Mouse (Mus musculus) left cerebral cortex, adult 8-10 months (tissue): ENCODE measurements around the gene Sez6l. TPM values are rescaled to one million over a fixed set of nuclear protein-coding genes. Genes with fewer than 3 reads are reported as not detected.

Experiments
- DNase-seq, 2 experiments: peaks; one replicate each; pipeline ENCODE4 v3.0.0; 2022; ENCODE audit warnings: low spot score in 2 of 2
- total RNA-seq, 4 experiments: library from RNA; stranded (reverse); gene quantifications; 2 replicates each; pipeline ENCODE4 v1.2.4; 2022

Sez6l gene
- total RNA-seq, 4 experiments from 2014 or later = 133 to 138 (median 136) TPM

DNA sequence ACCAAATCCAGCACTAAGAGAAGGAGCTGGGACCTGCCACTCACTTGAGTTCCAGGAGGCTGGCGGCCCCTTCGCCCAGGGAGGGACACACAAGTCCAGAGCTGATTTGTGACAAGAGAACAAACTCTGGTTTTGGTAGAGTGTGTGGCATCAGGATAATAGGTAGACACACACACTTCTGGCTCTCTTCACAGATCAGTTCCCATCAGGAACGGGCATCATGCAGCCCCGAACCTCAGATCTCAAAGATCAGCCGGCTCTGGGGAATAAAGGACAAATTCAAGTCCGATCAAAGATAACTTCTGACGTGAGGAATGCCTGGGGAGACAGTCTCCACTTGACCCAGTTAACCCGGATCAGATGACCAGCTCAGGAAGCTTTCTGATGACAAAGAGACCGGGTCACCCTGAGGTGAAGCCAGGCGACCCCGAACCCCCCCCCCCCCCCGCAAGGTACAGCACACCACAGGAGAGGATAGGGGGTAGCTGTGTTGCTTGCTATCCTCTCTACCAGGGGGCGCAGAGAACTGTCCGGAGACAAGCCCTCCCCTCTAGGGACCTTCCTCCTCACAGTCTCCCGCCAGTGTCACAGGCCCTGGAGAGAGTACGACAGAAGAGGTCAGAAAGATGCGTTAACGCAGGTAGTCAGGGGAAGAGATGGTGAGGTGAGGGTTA is 183.1 kb downstream of the Sez6l start:
- DNase-seq = no peak

DNA sequence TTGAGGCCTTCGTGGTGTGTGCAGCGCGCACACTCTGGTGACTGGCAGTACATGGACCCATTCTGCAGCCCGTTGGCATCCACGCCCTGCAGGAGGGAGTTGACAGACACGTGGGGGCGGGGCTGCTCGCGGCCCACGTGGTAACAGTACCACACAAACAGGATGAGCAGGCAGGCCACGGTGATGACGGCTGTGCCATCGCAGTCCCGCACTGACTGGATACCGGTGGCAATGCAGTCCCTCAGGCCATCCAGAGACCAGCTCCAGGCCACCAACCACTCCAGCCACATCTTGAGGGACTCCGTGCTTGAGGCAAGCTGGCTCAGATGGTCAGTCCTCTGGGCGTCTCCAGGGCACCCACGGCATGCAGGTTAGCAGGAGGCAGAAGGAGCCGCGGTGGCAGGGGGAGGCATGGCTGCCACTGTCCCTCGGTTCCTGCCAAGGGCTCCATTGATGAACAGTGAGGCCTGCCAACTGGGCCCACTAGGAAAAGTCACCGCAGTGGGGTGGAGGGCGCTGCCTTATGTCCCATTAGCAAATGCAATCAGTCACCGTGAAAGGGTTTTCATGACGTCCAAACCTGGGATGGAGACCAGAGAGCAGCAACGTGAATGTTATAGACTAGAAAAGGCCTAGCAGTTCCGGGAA is 185.2 kb downstream of the Sez6l start:
- DNase-seq = no peak

DNA sequence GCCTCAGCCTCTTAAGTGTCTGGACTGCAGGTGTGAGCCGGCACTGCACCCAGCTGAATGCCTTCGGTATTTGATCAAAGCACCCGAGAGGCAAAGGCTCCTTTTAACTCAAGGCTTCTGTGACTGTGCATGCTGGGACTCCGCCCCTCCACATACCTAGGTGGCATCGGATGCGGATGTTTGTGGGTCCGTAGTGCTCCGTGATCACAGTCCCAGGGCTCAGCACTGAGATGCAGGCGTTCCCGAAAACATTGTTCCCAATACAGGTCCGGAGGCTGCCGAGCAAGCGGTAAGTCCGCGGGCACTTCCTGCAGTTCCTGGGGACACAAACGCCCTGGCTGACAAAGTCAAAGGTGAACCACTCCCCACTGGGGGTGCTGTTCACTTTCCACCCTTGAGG is 186.0 kb downstream of the Sez6l start:
- DNase-seq = no peak

DNA sequence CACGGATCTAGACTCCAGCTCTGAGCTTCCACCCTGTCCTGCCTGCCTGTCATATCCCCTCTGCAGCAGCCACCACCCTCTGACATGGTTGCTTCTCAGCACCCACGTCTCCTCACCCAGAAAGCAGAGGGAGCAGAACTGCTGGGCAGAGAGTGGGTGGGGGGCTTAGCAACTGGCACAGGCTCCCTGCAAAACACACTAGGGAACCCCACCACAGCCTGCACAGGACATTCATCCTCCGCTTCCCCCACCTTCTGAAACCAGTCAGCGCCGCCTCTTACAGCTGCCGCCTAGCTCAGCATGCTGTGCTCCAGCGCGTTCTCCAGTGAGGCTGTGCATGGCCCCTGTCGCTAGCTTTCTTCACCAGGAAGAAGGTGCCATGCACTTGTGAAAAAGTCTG is 187.6 kb downstream of the Sez6l start:
- no peak for DNase-seq

DNA sequence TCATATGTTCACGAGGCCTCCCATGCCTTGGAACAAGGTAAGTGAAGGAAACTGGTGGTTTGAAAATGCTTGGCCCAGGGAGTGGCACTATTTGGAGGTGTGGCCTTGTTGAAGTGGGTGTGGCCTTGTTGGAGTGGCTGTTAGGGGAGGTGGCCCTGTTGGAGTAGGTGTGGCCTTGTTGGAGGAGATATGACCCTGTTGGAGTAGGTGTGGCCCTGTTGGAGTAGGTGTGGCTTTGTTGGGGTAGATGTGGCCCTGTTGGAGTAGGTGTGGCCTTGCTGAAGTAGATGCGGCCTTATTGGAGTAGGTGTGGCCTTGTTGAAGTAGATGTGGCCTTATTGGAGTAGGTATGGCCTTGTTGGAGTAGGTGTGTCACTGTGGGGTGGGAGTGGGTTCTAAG is 191.0 kb downstream of the Sez6l start:
- no peak for DNase-seq

DNA sequence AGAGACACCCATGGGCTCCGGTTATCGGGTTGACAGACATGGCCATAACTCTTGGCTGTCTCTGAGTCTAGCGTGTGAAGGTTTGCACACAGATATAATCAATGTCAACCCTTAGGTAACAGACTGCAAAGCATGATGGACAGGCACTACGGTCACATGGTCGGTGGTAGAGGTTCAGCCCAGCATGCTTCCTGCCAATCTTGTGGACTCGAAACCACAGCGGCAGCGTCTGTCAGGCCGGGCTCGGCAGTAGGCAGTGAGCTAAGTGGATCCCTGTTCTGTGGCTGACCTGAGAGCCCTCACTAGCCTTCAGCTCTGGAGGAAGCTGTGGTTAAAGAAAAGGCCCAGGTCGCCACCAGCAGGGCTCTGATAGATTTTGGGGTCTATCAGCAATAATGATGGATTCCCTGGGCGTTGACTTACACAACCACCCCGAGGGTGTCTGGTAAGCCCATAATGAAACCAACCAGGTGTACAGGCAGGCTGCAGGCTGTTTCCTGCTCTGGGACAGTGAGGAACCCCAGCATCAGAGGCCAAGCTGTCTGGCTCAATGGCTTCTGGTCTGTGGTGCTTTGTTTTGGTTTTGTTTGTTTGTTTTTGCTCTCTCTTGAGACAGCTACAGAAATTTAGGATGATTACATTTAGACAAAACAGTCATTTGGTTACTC is 192.0 kb downstream of the Sez6l start:
- no peak for DNase-seq

DNA sequence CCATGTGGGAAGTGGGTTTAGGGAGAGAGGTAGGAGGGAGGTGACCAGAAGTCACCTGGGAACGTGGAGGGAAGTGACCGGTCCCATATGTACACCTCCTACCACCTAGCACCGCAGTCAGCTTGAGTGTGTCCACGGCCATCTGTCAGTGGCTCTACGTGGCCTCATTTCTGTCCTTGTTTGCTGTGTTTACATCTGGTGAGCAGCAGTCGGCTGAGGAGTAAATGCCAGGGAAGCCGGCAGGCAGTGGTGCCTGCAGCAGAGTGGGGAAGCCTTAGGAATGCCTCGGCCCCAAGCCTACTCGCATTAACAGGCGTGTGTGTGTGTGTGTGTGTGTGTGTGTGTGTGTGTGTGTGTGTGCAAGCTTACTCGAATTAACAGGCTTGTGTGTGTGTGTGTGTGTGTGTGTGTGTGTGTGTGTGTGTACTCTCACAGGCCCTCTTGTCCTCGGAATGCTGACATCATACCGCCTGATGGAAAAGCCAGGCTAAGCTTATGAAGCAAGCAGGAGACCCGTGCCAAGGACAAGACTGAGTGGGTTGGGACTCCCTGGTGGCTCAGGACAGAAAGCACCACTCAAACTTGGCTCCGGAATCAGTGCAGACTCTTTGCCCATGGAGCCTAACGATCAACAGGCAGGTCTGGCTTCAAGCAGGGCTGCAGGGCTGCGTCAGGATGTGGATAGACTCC is 194.2 kb downstream of the Sez6l start:
- peak in 1 of 2 experiments; percentile 80 for DNase-seq

DNA sequence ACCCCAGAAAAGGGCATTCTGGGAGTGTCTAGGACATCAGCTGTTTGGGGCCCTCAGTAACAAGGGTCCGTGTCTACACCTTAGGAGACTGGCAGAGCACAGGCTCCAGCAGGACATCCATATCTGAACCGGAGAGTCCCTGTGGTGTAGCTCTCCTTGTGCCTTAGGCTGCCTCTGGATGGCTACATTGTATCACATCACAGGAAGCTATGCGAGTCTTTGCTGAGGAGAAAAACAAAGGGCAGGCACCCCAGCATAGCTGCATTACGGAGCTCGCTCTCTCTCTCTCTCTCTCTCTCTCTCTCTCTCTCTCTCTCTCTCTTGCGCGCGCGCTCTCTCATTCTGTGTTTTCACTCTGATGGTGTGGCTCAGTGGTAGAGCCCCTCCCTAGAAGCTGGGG is 194.9 kb downstream of the Sez6l start:
- DNase-seq = peak in 1 of 2 experiments; percentile 6

DNA sequence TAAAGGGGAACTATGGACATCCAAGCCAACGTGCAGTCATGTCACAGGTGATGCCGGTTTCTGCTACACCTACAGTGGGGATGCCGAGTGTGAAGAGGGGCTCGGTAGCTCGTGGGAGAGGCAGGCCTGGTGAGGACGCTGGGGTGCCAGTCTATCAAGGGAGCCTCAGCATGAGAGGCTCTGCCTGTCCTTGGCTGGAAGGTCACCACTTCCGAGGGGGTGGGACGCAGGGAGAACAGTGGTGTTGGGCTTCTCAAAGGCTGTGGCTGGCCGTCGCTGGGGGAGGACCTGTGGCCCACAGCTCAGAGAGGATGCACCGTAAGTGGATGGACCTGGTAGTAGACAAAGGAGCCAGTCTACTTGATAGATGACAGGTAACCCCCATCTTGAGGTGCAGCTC is 195.8 kb downstream of the Sez6l start:
- DNase-seq = peak in 1 of 2 experiments; percentile 15

DNA sequence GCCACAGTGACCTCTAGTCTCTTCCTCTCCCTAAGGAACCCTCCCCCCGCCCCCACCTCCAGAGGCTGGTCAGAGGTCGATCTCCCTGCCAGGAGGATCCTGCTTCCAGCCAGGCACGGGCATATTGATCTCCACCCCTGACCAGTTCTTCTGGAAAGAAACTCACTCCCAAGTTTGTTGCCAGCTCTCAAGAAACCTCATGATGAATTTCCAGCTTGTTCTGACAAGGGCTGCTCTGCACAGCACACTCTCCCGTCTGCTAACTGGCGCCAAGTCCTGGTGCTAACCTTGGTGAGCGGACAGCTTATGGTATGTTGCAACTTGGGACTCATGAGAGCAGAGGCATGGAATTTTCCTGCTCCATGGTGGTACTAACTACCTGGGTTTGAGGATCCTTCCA is 198.3 kb downstream of the Sez6l start:
- no peak for DNase-seq

DNA sequence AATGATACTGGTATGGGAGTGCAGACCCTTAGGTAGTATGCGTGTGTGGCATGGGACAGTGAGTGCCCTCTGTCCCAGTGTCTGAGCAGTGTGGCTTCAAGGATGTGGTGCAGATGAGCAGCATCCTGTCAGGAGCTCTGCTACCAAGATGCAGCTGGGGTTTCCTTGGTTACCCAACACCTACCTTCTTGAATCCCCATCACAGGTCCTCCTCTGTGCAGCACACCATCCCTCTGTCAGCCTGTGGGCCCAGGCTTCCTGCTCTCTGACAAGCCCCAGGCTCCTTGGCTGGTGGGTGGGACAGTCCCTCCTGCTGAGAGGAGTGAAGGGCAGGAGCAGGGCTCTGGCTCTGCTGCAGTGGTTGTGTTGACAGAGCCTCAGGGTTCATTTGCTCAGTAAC is 199.6 kb downstream of the Sez6l start:
- no peak for DNase-seq

DNA sequence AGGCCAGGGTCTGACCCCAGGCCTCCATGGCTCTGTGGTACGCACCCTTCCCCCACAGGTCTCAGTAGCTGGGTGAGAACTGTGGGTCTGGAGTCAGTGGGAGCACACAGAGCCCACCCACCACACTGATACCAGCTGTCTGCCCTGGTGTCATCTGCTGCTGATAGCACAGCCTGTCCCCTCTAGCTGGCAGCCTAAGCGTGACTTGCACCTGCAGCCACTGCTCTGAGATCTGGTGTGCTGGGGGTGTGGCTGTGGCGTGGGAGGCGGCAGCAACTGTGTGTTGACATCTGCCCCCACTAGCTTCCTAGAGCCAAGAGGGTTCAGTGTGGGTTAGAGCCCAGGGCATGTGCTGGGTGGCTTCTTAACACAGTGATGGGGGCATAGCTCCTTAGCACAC is 200.9 kb downstream of the Sez6l start:
- DNase-seq = no peak

DNA sequence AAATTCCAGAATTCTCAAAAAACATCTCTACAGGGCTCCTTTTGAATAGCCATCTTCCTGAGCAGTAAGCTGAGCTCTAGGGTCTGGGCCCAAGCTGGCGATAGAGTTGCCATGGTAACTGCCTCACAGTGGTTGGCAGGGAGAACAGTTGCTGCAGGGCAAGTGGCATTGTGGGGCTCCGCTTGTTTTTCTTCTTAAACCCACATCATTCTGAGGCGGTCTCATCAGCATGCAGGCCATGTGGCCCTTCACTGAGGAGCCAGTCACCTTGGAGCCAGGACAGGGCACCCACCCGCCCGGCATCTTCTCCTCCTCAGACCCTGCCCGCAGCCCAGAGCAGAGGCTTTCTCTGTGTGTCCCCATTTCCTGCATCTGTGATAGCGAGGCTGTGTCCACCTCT is 205.1 kb downstream of the Sez6l start:
- DNase-seq = peak in 1 of 2 experiments; percentile 84

DNA sequence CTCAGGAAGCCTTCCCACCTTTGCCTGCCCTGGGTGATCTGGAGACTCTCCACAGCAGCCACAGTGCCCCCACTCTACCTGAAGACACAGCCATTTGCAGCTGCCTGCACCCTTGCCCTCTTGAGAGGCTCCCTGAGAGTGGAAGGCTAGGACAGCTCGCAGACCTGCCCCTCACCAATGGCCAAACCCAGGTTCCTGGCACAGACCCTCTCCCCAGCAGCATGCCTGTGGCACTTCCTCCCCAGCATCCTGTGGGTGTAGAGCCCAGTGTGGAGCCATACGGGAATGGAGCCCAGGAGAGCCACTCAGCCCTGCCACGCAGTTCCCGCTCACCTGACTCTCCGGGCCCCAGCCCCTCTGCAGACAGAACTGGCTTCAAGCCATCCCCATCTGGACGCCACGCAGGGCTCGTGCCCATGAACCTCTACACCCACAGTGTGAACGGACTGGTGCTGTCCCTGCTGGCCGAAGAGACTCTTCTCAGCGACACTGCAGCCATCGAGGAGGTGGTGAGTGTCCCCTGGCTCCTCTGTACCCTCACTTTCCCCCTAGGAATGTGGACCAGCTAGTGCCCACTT is 206.7 kb downstream of the Sez6l start:
- no peak for DNase-seq

DNA sequence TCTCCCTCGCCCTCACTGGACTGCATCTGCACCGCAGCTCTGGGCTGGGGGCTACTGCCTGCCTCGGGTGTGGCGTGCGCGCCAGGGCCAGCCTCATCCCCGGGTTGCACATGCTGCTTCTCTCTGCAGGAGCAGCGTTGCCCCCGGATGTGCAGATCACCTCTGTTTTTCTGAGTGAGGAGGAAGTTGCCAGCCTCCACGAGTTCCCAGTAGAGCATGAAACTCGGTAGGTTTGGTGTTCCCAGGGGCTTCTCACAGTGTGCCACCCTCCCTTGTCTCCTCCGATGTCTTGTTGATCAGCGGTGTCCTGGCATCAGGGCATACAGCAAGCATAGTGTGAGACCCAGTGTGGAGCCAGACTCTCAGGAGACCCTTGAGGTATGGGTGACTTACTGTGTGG is 207.7 kb downstream of the Sez6l start:
- no peak for DNase-seq

Other genes starting within 250 kb of the Sez6l start
- 10 to 100 TPM; 25.8 to 27.9 (median 26.8) TPM for gene Srrd, start 234.1 kb downstream of the Sez6l start, total RNA-seq
- gene Hps4, start 234.1 kb downstream of the Sez6l start, total RNA-seq = 10 to 100 TPM; 23.0 to 32.2 (median 27.6) TPM
- gene Gm6583, start 221.2 kb downstream of the Sez6l start, total RNA-seq = under 1 TPM in 1 of 4 experiments, not detected in 3; 0.14 TPM
- gene Asphd2, start 182.3 kb downstream of the Sez6l start, total RNA-seq = 100 to 1,000 TPM; 168 to 189 (median 175) TPM
- gene Gm6588, start 127.8 kb downstream of the Sez6l start, total RNA-seq = not detected